In genomic region chr1:157388027-157388426, GRCm38 (mm10) we compare ENCODE assay signal across 28 mouse cellular contexts. TPM values are rescaled to one million over a fixed set of nuclear protein-coding genes. Genes with fewer than 3 reads are reported as not detected.
DNase-seq lines count a peak whose midpoint lies in the region; ATAC-seq and TF ChIP-seq lines count a peak whose summit lies in the region.
"Had no signal": no experiment of that assay in that cellular context is flagged by ENCODE, and none has a peak within 500 bp of the region (broad histone marks: within the 10 kb centered on the region; RNA-seq: fewer than 3 reads in every experiment).

No protein-coding gene starts in this region.

- H3K4me3 ChIP-seq in forebrain, embryonic 10.5 days = no peak overlapping the region
- H3K4me3 ChIP-seq in forebrain, postnatal 0 days (ENCODE audit: low read depth, low read length) = no peak overlapping the region
- peak overlapping the region; percentile 9; the same call in 1 of the 2 replicates for H3K4me3 ChIP-seq in midbrain, embryonic 10.5 days
- H3K4me3 ChIP-seq in midbrain, embryonic 15.5 days = no peak overlapping the region
- H3K4me3 ChIP-seq in brown adipose tissue, adult 24 weeks (ENCODE audit: insufficient read depth, low read depth, low read length) = no peak overlapping the region
- H3K4me3 ChIP-seq: embryonic facial prominence, embryonic 13.5 days; erythroblast, embryonic 14.5 days; forebrain, embryonic 15.5 days; heart, adult 2 months; heart, embryonic 13.5 days; limb, embryonic 10.5 days; liver, embryonic 15.5 days; lung, embryonic 15.5 days; megakaryocyte, embryonic 14.5 days had no signal

- no peak for TF ChIP-seq CTCF in forebrain, postnatal 0 days (IDR thresholded peaks at IDR 0.05; ENCODE audit: low read depth)

- no peak for ATAC-seq in forebrain, postnatal 0 days
- ATAC-seq in midbrain, embryonic 15.5 days (replicated peaks) = no peak
- no peak for ATAC-seq in inflammation-experienced regulatory T-cells, adult 6 months
- ATAC-seq: activated CD4-positive, CD25-positive, alpha-beta regulatory T cell, adult 4 months; forebrain, embryonic 15.5 days had no signal

- 37% methylated on average over 4 of the region's 4 CpGs for WGBS in forebrain, embryonic 10.5 days
- 11% methylated on average over 4 of the region's 4 CpGs for WGBS in forebrain, postnatal 0 days
- 34% methylated on average over 4 of the region's 4 CpGs for WGBS in midbrain, embryonic 10.5 days
- WGBS in midbrain, embryonic 15.5 days = 11% methylated on average over 4 of the region's 4 CpGs

- peaks cover 5% of the 10 kb centered on the region; the same call in 1 of the 2 replicates for H3K36me3 ChIP-seq in forebrain, embryonic 10.5 days (replicated peaks)
- no peaks in the 10 kb centered on the region for H3K36me3 ChIP-seq in forebrain, postnatal 0 days (ENCODE audit: insufficient read depth)
- H3K36me3 ChIP-seq in midbrain, embryonic 10.5 days = peaks cover 5% of the 10 kb centered on the region
- no peaks in the 10 kb centered on the region for H3K36me3 ChIP-seq in midbrain, embryonic 15.5 days (replicated peaks)
- H3K36me3 ChIP-seq: embryonic facial prominence, embryonic 13.5 days; forebrain, embryonic 15.5 days; limb, embryonic 10.5 days; liver, embryonic 15.5 days; lung, embryonic 15.5 days had no signal

- H3K4me1 ChIP-seq in forebrain, embryonic 10.5 days = peaks cover 14% of the 10 kb centered on the region
- 0 out of 2 replicates have a peak, but pooled peaks cover 5% of the 10 kb centered on the region for H3K4me1 ChIP-seq in forebrain, postnatal 0 days (ENCODE audit: insufficient read depth)
- H3K4me1 ChIP-seq in midbrain, embryonic 10.5 days = peaks cover 15% of the 10 kb centered on the region
- H3K4me1 ChIP-seq in midbrain, embryonic 15.5 days = peaks cover 5% of the 10 kb centered on the region; the same call in 1 of the 2 replicates
- peaks cover 2% of the 10 kb centered on the region; the same call in 1 of the 2 replicates for H3K4me1 ChIP-seq in brown adipose tissue, adult 24 weeks (ENCODE audit: control insufficient read depth, insufficient read depth, insufficient read length, low read length)
- H3K4me1 ChIP-seq: embryonic facial prominence, embryonic 13.5 days; limb, embryonic 10.5 days; liver, embryonic 15.5 days; lung, embryonic 15.5 days; megakaryocyte, embryonic 14.5 days had no signal

- H3K9ac ChIP-seq in forebrain, postnatal 0 days = no peak overlapping the region
- H3K9ac ChIP-seq in midbrain, embryonic 15.5 days = no peak overlapping the region
- H3K9ac ChIP-seq: embryonic facial prominence, embryonic 13.5 days; forebrain, embryonic 15.5 days; heart, embryonic 13.5 days; liver, embryonic 15.5 days; lung, embryonic 15.5 days had no signal

- H3K27me3 ChIP-seq in forebrain, embryonic 10.5 days (ENCODE audit: poor library complexity, severe bottlenecking) = no peaks in the 10 kb centered on the region
- H3K27me3 ChIP-seq in forebrain, postnatal 0 days (ENCODE audit: insufficient read depth, low read length) = no peaks in the 10 kb centered on the region
- no peaks in the 10 kb centered on the region for H3K27me3 ChIP-seq in midbrain, embryonic 10.5 days (ENCODE audit: low read depth, poor library complexity, severe bottlenecking)
- H3K27me3 ChIP-seq in midbrain, embryonic 15.5 days (replicated peaks) = no peaks in the 10 kb centered on the region
- H3K27me3 ChIP-seq: embryonic facial prominence, embryonic 13.5 days; forebrain, embryonic 15.5 days; heart, embryonic 13.5 days; liver, embryonic 15.5 days; lung, embryonic 15.5 days; megakaryocyte, embryonic 14.5 days had no signal

- DNase-seq in forebrain, embryonic 10.5 days (ENCODE audit: extremely low spot score, low spot score) = no peak
- no peak for DNase-seq in forebrain, postnatal 0 days
- no peak for DNase-seq in midbrain, embryonic 10.5 days (ENCODE audit: low spot score)
- DNase-seq in mesoderm, embryonic 11.5 days (ENCODE audit: low read depth, low spot score) = peak; percentile 56
- DNase-seq in gastrocnemius, postnatal 4 days (ENCODE audit: low spot score in 2 of 2) = no peak
- DNase-seq: adrenal gland, postnatal 10 days; cerebellum, adult 9-11 months; gastrocnemius, postnatal 25 days; heart, adult 2 months; heart, postnatal 36 days; kidney, adult 2 months; liver; lung, postnatal 36 days; thymus, adult 2 months had no signal

- no peak overlapping the region for H3K4me2 ChIP-seq in forebrain, postnatal 0 days (ENCODE audit: low read depth)
- no peak overlapping the region for H3K4me2 ChIP-seq in midbrain, embryonic 15.5 days
- H3K4me2 ChIP-seq: embryonic facial prominence, embryonic 13.5 days; forebrain, embryonic 15.5 days; heart, embryonic 13.5 days; liver, embryonic 15.5 days; lung, embryonic 15.5 days had no signal

- peak overlapping the region; percentile 0; the same call in 1 of the 2 replicates for H3K27ac ChIP-seq in forebrain, embryonic 10.5 days
- no peak overlapping the region for H3K27ac ChIP-seq in forebrain, postnatal 0 days (ENCODE audit: low read depth, low read length)
- peak overlapping the region; percentile 59 for H3K27ac ChIP-seq in midbrain, embryonic 10.5 days (replicated peaks)
- no peak overlapping the region for H3K27ac ChIP-seq in midbrain, embryonic 15.5 days
- H3K27ac ChIP-seq in brown adipose tissue, adult 24 weeks (replicated peaks; ENCODE audit: low read depth, low read length) = 0 out of 2 replicates have a peak overlapping the region, but pooled peaks have one; percentile 24
- H3K27ac ChIP-seq: embryonic facial prominence, embryonic 13.5 days; forebrain, embryonic 15.5 days; heart, adult 2 months; heart, embryonic 13.5 days; kidney, postnatal 0 days; limb, embryonic 10.5 days; liver, embryonic 15.5 days; lung, embryonic 15.5 days; stomach, postnatal 0 days had no signal

- H3K9me3 ChIP-seq in forebrain, embryonic 10.5 days = no peaks in the 10 kb centered on the region
- H3K9me3 ChIP-seq in forebrain, postnatal 0 days (ENCODE audit: low read length) = no peaks in the 10 kb centered on the region
- no peaks in the 10 kb centered on the region for H3K9me3 ChIP-seq in midbrain, embryonic 10.5 days (replicated peaks)
- no peaks in the 10 kb centered on the region for H3K9me3 ChIP-seq in midbrain, embryonic 15.5 days
- H3K9me3 ChIP-seq: embryonic facial prominence, embryonic 13.5 days; forebrain, embryonic 15.5 days; heart, embryonic 13.5 days; limb, embryonic 10.5 days; liver, embryonic 15.5 days; lung, embryonic 15.5 days; megakaryocyte, embryonic 14.5 days had no signal

RNA-seq across cellular contexts. Expression of gene Rasal2, which starts 24.4 kb away (rescaled TPM):
- polyA plus RNA-seq in forebrain, embryonic 10.5 days (2016; fragmentation: Nextera tagmentation; extraction: Ambion mirVana) = 9.5 and 10.2 TPM in 2 replicates
- 33.6 and 42.1 TPM in 2 replicates for total RNA-seq in forebrain, postnatal 0 days (2014; rRNA removed)
- 18.3 and 26.3 TPM in 2 replicates for polyA plus RNA-seq in forebrain, postnatal 0 days (2015; fragmentation: Nextera tagmentation; extraction: Ambion mirVana)
- polyA plus RNA-seq in midbrain, embryonic 10.5 days (2016; fragmentation: Nextera tagmentation; extraction: Ambion mirVana) = 8.8 and 16.5 TPM in 2 replicates
- polyA plus RNA-seq in midbrain, embryonic 15.5 days (2015; fragmentation: Nextera tagmentation; extraction: Ambion mirVana) = 50.4 and 58.7 TPM in 2 replicates
- 2.6 and 3.4 TPM in 2 replicates for polyA plus RNA-seq in brown adipose tissue, adult 24 weeks (2012; ENCODE audit: insufficient read depth, insufficient read length, missing spikeins)
- total RNA-seq in gastrocnemius, postnatal 4 days (2021) = 10 to 100 TPM; 15.7 to 20.9 TPM
- polyA plus RNA-seq in inflammation-experienced regulatory T-cells, adult 6 months (2017; shearing (Covaris generic)) = under 1 TPM; 0.03 to 0.24 (median 0.17) TPM
- polyA plus RNA-seq: erythroblast, embryonic 14.5 days had no signal

Comparison
In these comparisons a context has a peak if more than half of its experiments do, and no peak if none do; other contexts are left out.
1. H3K27ac ChIP-seq: peak in forebrain, embryonic 10.5 days (single experiment), midbrain, embryonic 10.5 days (single experiment) and brown adipose tissue, adult 24 weeks (single experiment); none in forebrain, postnatal 0 days (single experiment) and midbrain, embryonic 15.5 days (single experiment).